Mouse (Mus musculus): ENCODE data around the gene Camk2d.

GRCm38 (mm10) chr3:126634171-126634570, 38.1 kb downstream of the Camk2d start:
- no peak for TF ChIP-seq POLR2A (IDR thresholded peaks at IDR 0.05; ENCODE audit: extremely low read depth, insufficient read depth, low read length)
- no peak for TF ChIP-seq CTCF (IDR thresholded peaks at IDR 0.05; ENCODE audit: extremely low read depth, insufficient read depth, low read length)

Measured in cortical plate, adult 2 months (tissue).